Mouse (Mus musculus): ENCODE measurements at regions not wholly inside any gene's neighbourhood (a gene's known extent, or its start where the extent isn't known, plus 50 kb on each side); places are given as distances from the start of the nearest gene placed in this dataset.

DNA sequence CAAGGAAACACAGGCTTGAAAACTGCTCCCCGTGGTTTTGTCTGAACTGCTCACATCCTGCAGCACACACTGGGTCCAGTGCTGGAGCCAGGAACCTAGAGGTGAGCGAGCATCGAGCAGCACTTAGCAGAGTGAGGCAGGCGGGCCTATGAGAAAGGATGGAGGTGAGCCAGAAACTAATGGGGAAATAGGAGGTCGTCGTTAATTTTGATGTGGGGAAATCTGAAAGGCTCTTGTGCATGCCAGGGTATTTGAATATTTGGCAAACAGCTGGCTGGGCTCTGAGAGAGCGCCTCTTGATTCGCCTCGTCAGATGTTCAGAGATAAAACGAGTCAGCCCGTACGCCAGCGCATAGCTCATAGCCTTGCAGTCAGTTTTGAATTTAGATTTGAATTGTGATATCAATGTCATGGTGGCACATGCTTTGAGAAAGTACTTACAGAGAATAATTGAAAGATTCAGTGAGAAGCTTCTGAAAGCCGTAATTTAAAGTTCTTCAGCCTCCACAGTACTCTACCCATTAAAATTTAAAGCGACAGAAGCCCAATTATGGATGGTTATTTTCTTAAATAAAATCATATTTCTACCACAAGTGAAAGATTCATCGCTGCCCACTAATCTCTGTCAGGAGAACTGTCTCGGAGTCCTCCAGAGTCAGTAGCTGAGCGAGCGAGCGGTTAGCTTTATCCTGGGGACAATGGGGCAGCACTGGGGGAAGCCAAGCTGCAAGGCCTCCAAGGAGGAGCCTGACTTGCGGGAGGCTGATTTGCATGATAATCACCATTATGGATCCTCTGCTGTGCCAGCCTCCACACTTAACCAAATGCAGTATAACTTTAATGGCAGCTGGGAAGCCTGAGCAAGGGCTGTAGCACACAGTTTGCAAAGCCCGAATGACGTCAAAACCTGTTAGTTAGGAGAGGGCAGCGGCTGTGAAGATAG, 227.9 kb upstream of the Nr2f1 start:
- DNase-seq (ENCODE audit: extremely low read depth, insufficient read length, low spot score) = no peak

DNA sequence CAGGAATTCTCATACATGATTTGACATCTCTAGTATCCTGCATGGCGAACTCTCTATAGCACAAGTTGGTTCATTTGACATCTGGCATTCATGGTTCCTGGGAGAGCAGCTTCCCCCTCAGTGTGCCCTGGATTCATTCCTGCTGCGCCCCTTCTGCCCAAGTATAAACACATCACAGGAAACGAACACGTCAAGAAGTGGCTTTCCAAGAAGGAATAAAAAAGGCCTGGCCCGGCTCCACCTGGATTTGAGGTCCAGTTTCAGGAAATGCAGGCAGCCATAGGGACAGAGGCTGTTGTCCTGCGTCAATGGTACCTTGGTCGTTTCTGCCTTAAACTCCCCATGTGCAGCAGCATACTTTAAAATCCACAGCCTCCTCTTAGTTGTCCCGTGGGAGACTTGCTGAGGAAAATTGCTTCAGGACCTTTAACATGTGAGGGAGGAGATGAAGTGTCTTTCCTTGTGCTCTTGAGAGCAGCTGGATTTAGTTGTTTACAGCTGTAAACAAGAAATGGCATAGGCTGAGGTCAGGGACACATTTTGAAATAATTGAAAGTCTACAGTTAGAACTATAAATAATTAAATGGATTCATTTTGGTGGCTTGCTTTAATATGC, 226.9 kb upstream of the Nr2f1 start:
- no peak for DNase-seq (ENCODE audit: extremely low read depth, insufficient read length, low spot score)

DNA sequence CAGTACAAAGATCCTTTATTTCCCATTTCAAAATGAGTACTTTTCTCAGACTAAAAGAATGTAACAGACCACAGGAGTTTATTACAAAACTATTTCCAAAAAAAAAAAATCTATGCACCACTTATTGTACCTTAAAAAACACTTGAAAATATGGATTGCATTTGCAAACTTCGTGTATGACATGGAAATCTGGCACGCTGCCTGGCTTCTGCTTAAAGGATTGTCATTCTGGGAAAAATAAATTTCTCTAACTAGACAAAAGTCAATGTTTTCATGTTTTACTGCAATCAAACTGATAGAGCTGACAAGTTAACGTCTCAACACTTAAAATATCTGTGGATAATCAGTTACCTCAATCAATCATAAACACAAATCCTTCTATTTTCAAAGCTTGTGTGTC, 205.5 kb upstream of the Nr2f1 start:
- no peak for DNase-seq (ENCODE audit: extremely low read depth, insufficient read length, low spot score)

DNA sequence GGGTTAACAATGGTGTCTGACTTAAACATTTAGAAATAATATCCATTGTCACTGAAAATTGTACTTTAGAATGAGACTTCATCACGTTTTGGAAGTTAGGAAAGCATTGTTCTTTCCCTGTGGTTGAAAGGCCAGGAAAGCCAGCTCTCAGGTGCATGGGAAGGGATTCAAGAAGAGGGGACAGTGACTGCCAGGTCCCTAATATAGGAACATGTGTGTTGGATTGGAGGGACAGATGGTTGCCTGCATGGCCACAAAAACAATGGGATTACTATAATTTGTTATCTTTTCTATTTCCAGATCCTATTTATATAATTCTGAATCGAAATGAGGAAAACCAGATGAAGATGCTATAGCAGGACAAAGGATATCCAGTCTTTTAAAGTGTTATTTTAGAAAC, 184.2 kb upstream of the Nr2f1 start:
- no peak for DNase-seq (ENCODE audit: extremely low read depth, insufficient read length, low spot score)

DNA sequence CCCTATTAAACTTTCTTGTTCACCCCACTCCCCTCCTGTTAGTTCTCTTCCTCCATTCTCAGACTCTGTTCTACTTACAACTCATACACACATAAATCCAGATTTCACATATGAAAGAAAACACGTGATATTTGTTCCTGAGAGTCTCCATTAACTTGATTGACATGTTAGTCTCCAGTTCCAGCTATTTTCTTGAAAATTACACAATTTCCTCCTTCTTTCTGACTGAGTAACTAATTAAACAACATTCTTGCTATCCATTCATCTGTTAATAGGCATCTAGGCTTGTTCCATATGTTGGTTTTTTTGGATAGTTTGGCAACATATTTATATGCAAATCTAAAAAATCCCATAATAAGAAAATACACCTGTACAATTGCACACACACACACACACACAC, 161.7 kb upstream of the Nr2f1 start:
- no peak for DNase-seq (ENCODE audit: extremely low read depth, insufficient read length, low spot score)

DNA sequence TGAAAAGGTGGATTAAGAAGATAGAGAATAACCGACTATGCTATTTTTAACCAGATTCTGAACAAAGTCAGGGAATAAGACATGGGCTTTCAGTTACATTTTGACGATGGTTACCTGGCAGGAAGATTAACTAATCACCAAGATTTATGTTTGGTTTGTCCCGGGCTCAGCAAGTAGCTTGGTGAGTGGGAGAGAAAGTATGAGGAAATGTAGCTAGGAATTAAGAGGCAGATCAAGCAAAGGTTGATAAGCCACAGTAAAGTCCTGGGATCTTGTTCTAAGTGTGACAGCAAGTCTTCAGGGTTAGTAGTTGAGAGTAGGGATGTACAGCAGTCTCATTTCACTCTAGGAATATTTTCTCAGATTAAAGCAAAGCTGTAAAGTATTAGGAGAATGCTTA, 149.3 kb upstream of the Nr2f1 start:
- DNase-seq (ENCODE audit: extremely low read depth, insufficient read length, low spot score) = no peak

DNA sequence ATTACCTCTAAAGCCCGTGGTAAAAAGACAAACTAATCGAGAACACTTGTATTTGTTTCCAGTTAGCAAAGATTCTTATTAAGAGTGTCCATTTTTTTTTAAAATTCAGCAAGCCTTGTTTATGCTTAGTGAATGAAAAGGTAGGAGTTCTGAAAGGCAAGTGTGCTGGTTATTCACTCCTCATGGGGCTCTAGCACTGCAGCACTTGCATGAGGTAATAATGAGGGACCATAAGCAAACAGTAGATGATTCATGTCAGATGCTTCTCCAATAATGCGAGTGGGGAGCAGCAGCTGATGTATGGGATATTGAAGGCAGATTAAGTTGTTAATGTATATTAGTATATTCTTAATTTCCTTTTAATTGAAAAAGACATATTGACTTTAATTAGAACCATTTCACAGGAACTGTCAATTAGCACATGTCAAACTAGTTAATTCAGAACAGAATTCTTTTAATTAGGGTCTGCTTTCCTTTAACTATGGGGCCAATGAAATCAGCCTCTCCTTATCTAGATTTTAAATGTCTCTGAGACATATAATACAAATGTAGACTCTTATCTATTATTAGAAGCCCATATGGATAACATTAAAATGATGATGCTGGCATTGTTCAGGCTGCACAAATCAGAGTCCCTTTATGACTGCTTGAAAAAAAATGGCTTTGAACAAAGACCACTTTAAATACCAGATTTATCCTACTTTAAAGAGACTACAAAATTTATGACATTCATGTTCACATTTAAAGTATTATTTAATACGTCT, 125.1 kb upstream of the Nr2f1 start:
- no peak for DNase-seq (ENCODE audit: extremely low read depth, insufficient read length, low spot score)

DNA sequence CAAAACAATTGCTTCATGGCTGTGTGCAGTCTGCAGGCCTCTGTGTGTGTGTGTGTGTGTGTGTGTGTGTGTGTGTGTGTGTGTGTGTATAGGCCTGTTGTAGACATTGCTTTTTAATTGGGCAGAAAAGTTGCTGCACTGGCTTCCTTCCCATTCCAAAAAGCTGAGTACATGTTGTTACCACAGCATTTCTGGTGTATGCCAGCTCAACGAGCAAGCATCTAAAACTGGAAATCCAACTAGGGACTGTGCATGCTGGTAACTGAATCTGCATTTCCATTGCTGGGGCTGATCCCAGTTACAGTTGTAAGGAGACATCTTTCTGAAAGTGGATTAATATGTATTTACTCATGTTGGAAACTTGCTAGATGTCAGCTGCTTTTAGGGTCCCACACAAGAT, 123.6 kb upstream of the Nr2f1 start:
- DNase-seq (ENCODE audit: extremely low read depth, insufficient read length, low spot score) = no peak

DNA sequence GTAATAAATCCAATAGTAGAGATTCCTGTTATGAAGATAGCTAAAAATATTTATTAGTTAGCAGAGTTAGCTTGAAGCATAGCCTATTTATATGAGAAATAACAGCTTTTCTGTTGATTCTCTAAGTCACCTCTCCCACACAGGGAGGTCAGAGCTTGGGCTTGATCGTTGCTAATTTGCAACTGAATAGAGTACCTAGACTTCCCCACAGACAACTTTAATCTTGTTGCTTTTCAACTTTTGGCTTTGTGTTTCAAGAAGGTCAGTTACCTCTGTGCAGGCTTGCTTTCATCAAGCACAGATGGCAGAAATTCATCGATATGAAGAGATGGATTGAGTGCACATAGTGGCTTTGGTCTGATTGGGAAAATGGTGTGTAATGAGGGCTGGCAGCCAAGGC, 118.9 kb upstream of the Nr2f1 start:
- no peak for DNase-seq (ENCODE audit: extremely low read depth, insufficient read length, low spot score)

DNA sequence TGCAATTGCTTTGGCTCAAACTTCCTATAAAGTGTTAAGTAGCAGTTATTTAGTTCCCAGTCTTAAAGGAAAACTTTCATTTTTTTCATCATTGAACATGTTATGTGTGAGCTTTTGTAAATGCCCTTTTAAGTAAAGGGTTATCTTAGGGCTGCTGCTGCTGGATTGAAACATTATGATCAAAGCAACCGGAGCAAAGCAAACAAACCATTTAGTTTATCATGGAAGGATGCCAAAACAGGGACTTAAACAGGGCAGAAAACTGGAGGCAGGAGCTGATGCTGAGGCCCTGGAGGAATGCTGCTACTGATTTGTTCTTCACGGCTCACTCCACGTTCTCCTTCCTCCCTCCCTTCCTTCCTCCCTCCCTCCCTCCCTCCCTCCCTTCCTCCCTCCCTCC, 111.3 kb upstream of the Nr2f1 start:
- no peak for DNase-seq (ENCODE audit: extremely low read depth, insufficient read length, low spot score)

All from 3134 (cell line).